Mouse (Mus musculus) midbrain, embryonic 13.5 days (tissue): Measurements from ENCODE around the gene Cxcr6. TPM values are rescaled to one million over a fixed set of nuclear protein-coding genes. Genes with fewer than 3 reads are reported as not detected.

Experiments used
- ATAC-seq: fragments of 200-750 bp; cut with Nextera tagmentation; 2 replicates; pipeline ENCODE4 v1.8.0; 2017; ENCODE audit warnings: mild to moderate bottlenecking, moderate TSS enrichment, moderate library complexity
- H3K27ac ChIP-seq: fragments of 300-500 bp; sonication (generic); 2 replicates; pipeline ENCODE4 v1.5.1; 2015; ENCODE audit warnings: inconsistent platforms, mild to moderate bottlenecking, moderate library complexity
- H3K27me3 ChIP-seq: fragments of 300-500 bp; sonication (generic); 2 replicates; pipeline ENCODE4 v1.6.1; 2015; ENCODE audit warnings: mild to moderate bottlenecking, inconsistent platforms
- H3K36me3 ChIP-seq: fragments of 300-500 bp; sonication (generic); 2 replicates; pipeline ENCODE4 v1.6.1; 2015; ENCODE audit warnings: mild to moderate bottlenecking, inconsistent platforms
- H3K4me1 ChIP-seq: fragments of 300-500 bp; sonication (generic); replicated peaks from 2 replicates; pipeline ENCODE4 v1.6.1; 2015; ENCODE audit warnings: inconsistent platforms
- H3K4me2 ChIP-seq: fragments of 300-500 bp; sonication (generic); replicated peaks from 2 replicates; pipeline ENCODE4 v1.6.1; 2015; ENCODE audit warnings: moderate library complexity, mild to moderate bottlenecking, inconsistent platforms
- H3K4me3 ChIP-seq: fragments of 300-500 bp; sonication (generic); replicated peaks from 2 replicates; pipeline ENCODE4 v1.5.1; 2015; ENCODE audit warnings: mild to moderate bottlenecking, inconsistent platforms
- H3K9ac ChIP-seq: fragments of 300-500 bp; sonication (generic); replicated peaks from 2 replicates; pipeline ENCODE4 v1.6.1; 2015; ENCODE audit warnings: mild to moderate bottlenecking, inconsistent platforms
- H3K9me3 ChIP-seq: fragments of 300-500 bp; sonication (generic); 2 replicates; pipeline ENCODE4 v1.6.1; 2016; ENCODE audit warnings: mild to moderate bottlenecking, inconsistent platforms
- WGBS: fragments of 180-500 bp; shearing (Covaris S2); methylation state at CpG from one replicate; pipeline ENCODE4 v1.1.7; 2015; 5-methylcytosine and 5-hydroxymethylcytosine counted together
- polyA plus RNA-seq: library from polyadenylated mRNA; unstranded; fragments of >200 nt; fragmentation: Nextera tagmentation; extraction: Ambion mirVana; gene quantifications from 2 replicates; pipeline ENCODE4 v1.2.1, GENCODE M21; 2015

The Cxcr6 gene
- polyA plus RNA-seq, 1 experiment from 2014 or later = 0.22 TPM

DNA sequence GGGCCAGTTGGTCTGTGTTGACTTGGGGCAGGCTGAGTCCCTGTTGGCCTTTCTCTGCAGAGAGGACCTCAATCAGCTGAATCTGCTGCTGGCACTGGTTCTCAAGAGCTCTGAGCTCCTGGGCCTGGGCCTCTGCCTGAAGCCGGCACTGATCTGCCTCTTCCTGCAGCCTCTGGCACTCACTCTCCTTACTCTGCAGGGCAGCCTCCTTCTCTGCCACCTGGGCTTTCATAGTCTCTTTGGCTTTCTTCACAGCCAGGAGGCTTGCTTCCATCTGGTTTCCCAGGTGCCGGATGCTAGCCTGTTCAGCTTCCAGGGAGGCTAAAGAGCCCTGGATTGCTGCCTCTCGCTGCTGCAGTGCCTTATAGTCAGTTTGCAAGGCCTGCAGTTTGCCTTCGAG, 22.6 kb downstream of the Cxcr6 start:
- ATAC-seq = no peak
- no peak overlapping the region for H3K27ac ChIP-seq
- H3K4me3 ChIP-seq = no peak overlapping the region
- WGBS = 97% methylated on average over 4 of the region's 4 CpGs
- no peaks in the 10 kb centered on the region for H3K4me1 ChIP-seq
- peaks cover 61% of the 10 kb centered on the region for H3K36me3 ChIP-seq
- H3K27me3 ChIP-seq = no peaks in the 10 kb centered on the region
- no peak overlapping the region for H3K4me2 ChIP-seq
- H3K9me3 ChIP-seq = no peaks in the 10 kb centered on the region
- H3K9ac ChIP-seq = no peak overlapping the region

- H3K4me2 ChIP-seq = no peak overlapping the region
- H3K4me3 ChIP-seq = no peak overlapping the region
- 93% methylated on average over 3 of the region's 3 CpGs for WGBS
- no peak overlapping the region for H3K9ac ChIP-seq
- no peaks in the 10 kb centered on the region for H3K4me1 ChIP-seq
- H3K27ac ChIP-seq = no peak overlapping the region
- no peak for ATAC-seq
- H3K27me3 ChIP-seq = no peaks in the 10 kb centered on the region
- H3K36me3 ChIP-seq = peaks cover 54% of the 10 kb centered on the region
- H3K9me3 ChIP-seq = no peaks in the 10 kb centered on the region
These were observed 29.6 kb downstream of the Cxcr6 start for GRCm38 (mm10) chr9:123835851-123836250.

DNA sequence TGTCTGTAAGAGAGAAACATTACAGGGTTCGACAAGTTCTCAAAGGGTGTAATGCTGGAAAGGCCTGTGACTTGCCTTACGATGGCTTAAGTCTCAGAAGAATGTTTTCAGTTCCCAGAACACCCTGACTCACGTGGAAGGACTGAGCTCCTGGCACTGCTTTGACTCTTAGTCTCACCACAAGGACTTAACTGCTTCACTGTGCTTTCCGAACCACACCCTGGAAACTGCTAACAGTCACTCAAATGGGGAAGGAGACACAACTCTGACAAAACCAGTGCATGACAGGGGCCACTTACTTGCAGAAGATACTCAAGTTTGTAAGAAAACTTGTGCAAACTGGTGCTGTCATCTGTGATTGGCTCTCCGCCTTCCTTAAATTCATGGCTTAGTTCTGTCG, 34.0 kb downstream of the Cxcr6 start:
- 91% methylated on average over 6 of the region's 6 CpGs for WGBS
- Histone ChIP-seq H3K4me1 (no peaks in the 10 kb centered on the region), H3K4me2 (no peak overlapping the region), H3K36me3 (peaks cover 39% of the 10 kb centered on the region), H3K27me3 (no peaks in the 10 kb centered on the region), H3K9me3 (no peaks in the 10 kb centered on the region), H3K9ac (no peak overlapping the region), H3K4me3 (no peak overlapping the region), H3K27ac (no peak overlapping the region)
- no peak for ATAC-seq

DNA sequence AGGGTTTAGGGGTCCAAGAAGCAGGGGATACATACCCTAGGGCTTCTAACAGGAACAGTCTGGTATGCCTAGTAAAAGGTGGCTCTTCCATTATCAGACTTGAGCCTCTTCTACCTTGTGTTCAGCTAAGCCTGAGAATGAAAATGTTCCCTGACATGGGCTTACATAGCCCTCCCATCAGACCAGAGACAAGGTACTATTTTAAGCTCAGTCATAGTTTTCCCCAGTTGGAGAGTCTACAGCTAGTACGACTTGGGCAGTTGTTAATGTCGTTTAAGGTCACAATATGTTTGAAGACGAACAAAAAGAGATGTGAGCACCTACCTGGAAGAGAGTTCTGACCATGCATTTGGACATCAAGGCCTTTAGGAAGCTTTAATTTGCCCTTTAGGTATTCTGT, 38.2 kb downstream of the Cxcr6 start:
- Histone ChIP-seq H3K9me3 (no peaks in the 10 kb centered on the region), H3K36me3 (peaks cover 6% of the 10 kb centered on the region; the same call in 1 of the 2 replicates), H3K27me3 (no peaks in the 10 kb centered on the region), H3K4me1 (no peaks in the 10 kb centered on the region), H3K9ac (no peak overlapping the region), H3K4me2 (no peak overlapping the region), H3K4me3 (no peak overlapping the region), H3K27ac (no peak overlapping the region)
- 91% methylated on average over 3 of the region's 3 CpGs for WGBS
- ATAC-seq = no peak

- WGBS = 86% methylated on average over 3 of the region's 3 CpGs
These were observed 38.8 kb downstream of the Cxcr6 start for GRCm38 (mm10) chr9:123845120-123845519.

GRCm38 (mm10) chr9:123846490-123846889, 40.2 kb downstream of the Cxcr6 start:
- Histone ChIP-seq H3K4me1 (peaks cover 11% of the 10 kb centered on the region), H3K27me3 (no peaks in the 10 kb centered on the region), H3K4me3 (no peak overlapping the region), H3K4me2 (no peak overlapping the region), H3K9ac (no peak overlapping the region), H3K9me3 (no peaks in the 10 kb centered on the region), H3K36me3 (no peaks in the 10 kb centered on the region), H3K27ac (no peak overlapping the region)
- no peak for ATAC-seq
- 94% methylated on average over 1 of the region's 1 CpGs for WGBS

More at GRCm38 (mm10) chr9:123845120-123845519, 38.8 kb downstream of the Cxcr6 start:
- Histone ChIP-seq H3K36me3 (peaks cover 3% of the 10 kb centered on the region; the same call in 1 of the 2 replicates), H3K9me3 (no peaks in the 10 kb centered on the region), H3K9ac (no peak overlapping the region), H3K27me3 (no peaks in the 10 kb centered on the region), H3K4me2 (no peak overlapping the region), H3K27ac (no peak overlapping the region), H3K4me1 (peaks cover 1% of the 10 kb centered on the region; the same call in 1 of the 2 replicates), H3K4me3 (no peak overlapping the region)
- no peak for ATAC-seq

DNA sequence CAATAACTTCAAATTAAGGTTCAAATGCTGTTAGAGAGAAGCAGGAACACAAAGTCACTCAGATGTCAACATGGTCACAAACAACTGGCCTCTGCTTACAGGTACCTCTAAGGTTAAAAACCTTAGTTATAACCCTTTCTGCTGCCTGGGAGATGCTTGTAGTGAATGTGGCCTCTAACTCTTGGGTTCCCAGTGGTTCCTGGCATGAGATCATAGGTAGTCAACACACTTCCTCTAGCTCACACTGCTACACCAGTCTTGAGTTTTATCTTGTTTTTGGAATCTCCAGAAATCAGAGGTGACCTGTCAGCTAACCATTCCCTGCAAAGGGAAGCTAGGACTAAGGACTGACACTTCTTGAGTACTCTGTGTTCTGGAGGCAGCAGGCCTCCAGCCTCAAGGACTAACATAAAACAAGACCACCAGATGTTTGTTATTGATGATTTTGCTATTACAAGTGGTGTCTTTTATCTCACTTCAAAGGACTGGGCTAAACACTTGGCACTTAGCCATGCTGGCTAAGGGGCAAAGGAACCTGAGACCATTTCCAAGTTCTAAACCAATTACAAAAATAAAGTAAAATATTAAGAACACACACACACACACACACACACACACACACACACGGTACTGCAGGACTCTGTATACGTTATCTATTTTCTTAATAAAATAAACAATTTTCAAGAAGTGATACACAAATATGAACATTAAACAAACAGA, 43.9 kb downstream of the Cxcr6 start:
- H3K4me3 ChIP-seq = no peak overlapping the region
- H3K9ac ChIP-seq = peak overlapping the region; percentile 32; the same call in 1 of the 2 replicates
- H3K4me1 ChIP-seq = peaks cover 15% of the 10 kb centered on the region
- WGBS = 84% methylated on average over 2 of the region's 2 CpGs
- H3K9me3 ChIP-seq = no peaks in the 10 kb centered on the region
- no peak for ATAC-seq
- no peak overlapping the region for H3K27ac ChIP-seq
- no peaks in the 10 kb centered on the region for H3K27me3 ChIP-seq
- H3K36me3 ChIP-seq = no peaks in the 10 kb centered on the region
- H3K4me2 ChIP-seq = peak overlapping the region; percentile 2; the same call in 1 of the 2 replicates

DNA sequence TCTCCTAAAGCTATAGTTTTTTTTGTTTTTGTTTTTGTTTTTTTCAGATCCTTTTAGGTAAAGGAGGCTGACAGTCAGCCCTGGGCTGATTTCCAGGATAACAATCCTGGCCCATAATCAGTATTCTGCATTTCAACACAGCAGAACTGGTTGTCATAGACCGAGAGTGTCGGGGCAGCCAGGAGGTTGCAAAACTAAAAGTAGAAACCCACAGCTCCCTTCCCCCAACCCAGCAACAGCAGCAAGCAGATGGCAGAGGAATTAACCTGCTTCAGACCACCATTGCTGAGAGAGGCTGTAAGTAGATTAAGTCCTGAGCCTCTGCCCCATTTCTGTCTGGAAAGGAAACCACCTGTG, 44.4 kb downstream of the Cxcr6 start:
- H3K4me1 ChIP-seq = peaks cover 15% of the 10 kb centered on the region
- peak overlapping the region; percentile 72 for H3K4me3 ChIP-seq
- H3K36me3 ChIP-seq = no peaks in the 10 kb centered on the region
- peak overlapping the region; percentile 86 for H3K4me2 ChIP-seq
- peak overlapping the region; percentile 74 for H3K27ac ChIP-seq
- WGBS = 4% methylated on average over 2 of the region's 2 CpGs
- ATAC-seq = no peak
- peak overlapping the region; percentile 67; the same call in 1 of the 2 replicates for H3K9ac ChIP-seq
- no peaks in the 10 kb centered on the region for H3K9me3 ChIP-seq
- no peaks in the 10 kb centered on the region for H3K27me3 ChIP-seq

GRCm38 (mm10) chr9:123851062-123851712, 44.9 kb downstream of the Cxcr6 start:
- H3K9me3 ChIP-seq = no peaks in the 10 kb centered on the region
- no peaks in the 10 kb centered on the region for H3K36me3 ChIP-seq
- H3K4me1 ChIP-seq = peaks cover 15% of the 10 kb centered on the region
- peak overlapping the region; percentile 86 for H3K4me2 ChIP-seq
- ATAC-seq = peak; percentile 90
- H3K27ac ChIP-seq = peak overlapping the region; percentile 74
- WGBS = under 1% methylated on average over 27 of the region's 27 CpGs
- H3K4me3 ChIP-seq = peak overlapping the region; percentile 72
- no peaks in the 10 kb centered on the region for H3K27me3 ChIP-seq
- H3K9ac ChIP-seq = peak overlapping the region; percentile 67

DNA sequence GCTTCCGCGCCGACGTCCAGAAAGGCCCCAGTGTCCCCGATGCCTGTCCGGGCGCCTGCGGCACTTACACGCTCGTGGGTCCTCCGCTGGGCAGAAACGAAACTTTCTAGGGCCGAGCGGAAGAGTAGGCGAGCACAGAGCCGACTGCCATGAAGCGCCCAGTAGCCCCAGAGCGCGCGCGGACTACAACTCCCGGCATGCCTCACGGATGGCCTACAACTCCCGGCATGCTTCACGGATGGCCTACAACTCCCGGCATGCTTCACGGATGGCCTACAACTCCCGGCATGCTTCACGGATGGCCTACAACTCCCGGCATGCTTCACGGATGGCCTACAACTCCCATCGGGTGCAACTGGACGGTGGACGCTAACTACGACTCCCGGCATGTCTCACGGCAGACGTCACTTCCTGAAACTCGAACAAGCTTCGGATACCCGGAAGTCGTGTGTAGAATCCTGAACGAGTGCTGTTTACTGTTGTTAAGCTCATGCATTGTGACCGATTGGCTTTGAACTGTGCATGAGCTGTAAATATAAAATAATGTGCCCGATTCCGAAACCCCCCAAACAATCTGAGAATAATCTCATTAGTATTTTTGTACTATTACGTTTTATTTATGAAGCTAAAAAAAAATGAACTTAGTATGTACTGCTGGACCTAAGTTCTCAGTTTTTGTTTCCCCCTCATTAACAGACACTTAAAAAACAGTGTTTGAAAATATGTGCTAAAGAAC, 45.6 kb downstream of the Cxcr6 start, which contains the start of gene Fyco1:
Fyco1 (minus strand) TSS at position 187 of the 736 bp plus-strand sequence.
- peak within 1 kb of the TSS; percentile 74 for H3K27ac ChIP-seq
- peak within 1 kb of the TSS; percentile 86 for H3K4me2 ChIP-seq
- ATAC-seq = peak; percentile 98
- H3K9me3 ChIP-seq = no peaks in the 10 kb centered on the region
- no peaks in the 10 kb centered on the region for H3K36me3 ChIP-seq
- WGBS = under 1% methylated on average over 47 of the region's 47 CpGs
- peaks cover 15% of the 10 kb centered on the region for H3K4me1 ChIP-seq
- H3K27me3 ChIP-seq = no peaks in the 10 kb centered on the region
- peak within 1 kb of the TSS; percentile 72 for H3K4me3 ChIP-seq
- H3K9ac ChIP-seq = peak within 1 kb of the TSS; percentile 67

- H3K4me1 ChIP-seq = peaks cover 15% of the 10 kb centered on the region
- H3K9ac ChIP-seq = peak overlapping the region; percentile 53; the same call in 1 of the 2 replicates
- whole genome bisulfite sequencing = 71% methylated on average over 5 of the region's 5 CpGs
- H3K27me3 ChIP-seq = no peaks in the 10 kb centered on the region
- peak overlapping the region; percentile 35 for H3K4me3 ChIP-seq
- no peaks in the 10 kb centered on the region for H3K36me3 ChIP-seq
- peak overlapping the region; percentile 61 for H3K4me2 ChIP-seq
- H3K9me3 ChIP-seq = no peaks in the 10 kb centered on the region
- peak overlapping the region; percentile 60 for H3K27ac ChIP-seq
- ATAC-seq = peak; percentile 35
These were observed 46.4 kb downstream of the Cxcr6 start for GRCm38 (mm10) chr9:123852449-123853390.
